Mouse (Mus musculus): ENCODE measurements around the gene Sdcbp2. TPM values are rescaled to one million over a fixed set of nuclear protein-coding genes. Genes with fewer than 3 reads are reported as not detected.

The Sdcbp2 gene
- total RNA-seq, 2 experiments from 2014 or later: 1.6 to 3.2 TPM

DNA sequence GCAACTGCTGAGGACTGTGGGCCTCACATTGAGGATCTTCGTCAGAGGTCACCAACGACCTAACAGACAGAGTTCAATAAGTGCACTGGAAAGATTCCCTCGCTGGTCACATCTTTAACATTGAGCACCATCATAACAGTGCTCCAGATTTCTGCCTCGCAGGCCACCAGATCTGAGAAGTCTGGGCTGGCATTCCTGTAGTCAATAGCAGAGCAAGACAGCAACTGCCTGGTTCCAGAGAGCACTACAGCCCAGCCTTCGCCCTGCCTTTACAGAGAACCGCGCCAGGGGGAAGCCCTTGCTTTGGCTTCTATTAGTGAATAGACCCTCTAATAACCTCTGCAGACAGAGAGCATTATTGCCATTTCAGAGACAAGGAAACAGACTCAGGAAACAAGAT lies 53.9 kb downstream of the Sdcbp2 start:
- DNase-seq: no peak
- intact Hi-C loops (cut with DNase I): no loop called here

DNA sequence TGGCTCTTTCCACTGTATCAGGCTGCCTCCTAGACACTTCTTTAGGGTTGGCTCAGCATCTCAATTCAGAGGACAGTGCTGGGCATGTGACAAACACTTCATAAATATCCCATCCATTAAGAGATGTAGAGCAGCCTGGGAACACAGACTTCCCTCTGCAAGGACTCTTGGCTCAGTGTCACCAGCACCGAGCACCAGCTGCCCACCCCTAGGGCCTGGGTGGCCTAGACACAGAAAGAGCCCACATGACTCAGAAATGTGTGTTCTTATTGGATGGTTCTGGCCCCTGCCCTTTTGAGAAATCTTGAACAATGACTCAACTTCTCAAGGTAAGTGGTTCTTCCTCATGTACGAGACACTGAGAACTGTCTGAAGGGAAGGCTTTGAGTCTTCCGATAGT lies 55.6 kb downstream of the Sdcbp2 start:
- DNase-seq: no peak
- intact Hi-C loops (cut with DNase I): no loop called here

DNA sequence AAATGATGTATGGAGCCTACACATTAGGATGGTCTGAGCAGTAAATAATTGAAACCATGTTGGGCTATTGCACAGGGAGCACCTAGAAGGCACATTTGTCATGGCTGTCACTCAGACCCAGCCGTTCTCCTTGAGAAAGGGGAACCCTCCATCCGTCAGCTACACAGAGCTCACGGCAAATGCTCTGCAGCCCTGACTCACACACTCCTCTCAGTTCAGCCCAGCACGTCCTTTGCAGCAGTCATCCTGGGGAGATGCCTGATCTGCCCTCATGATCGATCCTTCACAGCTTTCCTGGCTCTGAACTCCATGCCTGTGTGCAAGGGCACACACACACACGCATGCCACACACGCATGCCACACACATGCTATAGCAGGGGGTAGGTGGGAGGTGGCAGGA lies 56.9 kb downstream of the Sdcbp2 start:
- DNase-seq: no peak
- intact Hi-C loops (cut with DNase I): no loop called here

DNA sequence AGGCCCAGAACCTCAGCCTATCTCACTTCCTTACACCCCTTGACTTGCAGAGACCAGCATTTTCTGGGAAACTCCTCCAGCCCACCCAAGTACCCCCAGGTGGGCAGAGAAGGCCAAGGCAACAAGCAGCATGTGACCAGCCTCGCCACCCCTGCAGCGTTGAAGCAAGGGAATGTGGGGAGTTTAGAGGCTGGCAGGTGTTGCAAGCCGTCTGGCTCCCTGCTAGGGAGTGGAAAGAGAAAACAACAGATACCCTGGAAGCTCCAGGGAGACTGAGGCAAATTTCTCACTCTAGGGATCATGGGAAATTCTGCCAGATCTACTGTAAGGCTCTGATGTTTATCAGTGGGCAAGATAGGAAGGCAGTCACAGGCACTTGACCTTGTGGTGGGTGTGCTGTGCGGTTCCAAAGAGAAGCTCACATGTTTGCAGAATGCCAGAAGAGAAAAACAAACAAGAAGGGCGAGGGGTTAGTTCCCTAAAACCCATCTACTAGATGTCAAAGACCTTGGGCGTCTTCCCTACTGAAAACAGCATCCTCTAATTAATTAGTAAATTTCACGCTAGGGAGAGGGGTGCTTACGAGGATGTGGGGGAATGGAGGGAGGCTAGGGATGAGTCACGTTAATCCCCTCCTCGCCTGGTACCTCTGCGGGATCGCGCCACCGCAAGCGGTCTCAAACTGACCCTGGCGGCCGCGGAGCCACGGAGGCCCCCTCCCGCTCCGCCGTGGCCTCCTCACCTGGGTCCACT lies 59.2 kb downstream of the Sdcbp2 start:
- intact Hi-C loops (cut with DNase I): loop anchor here (5.0 kb wide), 1 partner anchor 54 kb away; no protein-coding TSS in a partner anchor
- no peak for DNase-seq

DNA sequence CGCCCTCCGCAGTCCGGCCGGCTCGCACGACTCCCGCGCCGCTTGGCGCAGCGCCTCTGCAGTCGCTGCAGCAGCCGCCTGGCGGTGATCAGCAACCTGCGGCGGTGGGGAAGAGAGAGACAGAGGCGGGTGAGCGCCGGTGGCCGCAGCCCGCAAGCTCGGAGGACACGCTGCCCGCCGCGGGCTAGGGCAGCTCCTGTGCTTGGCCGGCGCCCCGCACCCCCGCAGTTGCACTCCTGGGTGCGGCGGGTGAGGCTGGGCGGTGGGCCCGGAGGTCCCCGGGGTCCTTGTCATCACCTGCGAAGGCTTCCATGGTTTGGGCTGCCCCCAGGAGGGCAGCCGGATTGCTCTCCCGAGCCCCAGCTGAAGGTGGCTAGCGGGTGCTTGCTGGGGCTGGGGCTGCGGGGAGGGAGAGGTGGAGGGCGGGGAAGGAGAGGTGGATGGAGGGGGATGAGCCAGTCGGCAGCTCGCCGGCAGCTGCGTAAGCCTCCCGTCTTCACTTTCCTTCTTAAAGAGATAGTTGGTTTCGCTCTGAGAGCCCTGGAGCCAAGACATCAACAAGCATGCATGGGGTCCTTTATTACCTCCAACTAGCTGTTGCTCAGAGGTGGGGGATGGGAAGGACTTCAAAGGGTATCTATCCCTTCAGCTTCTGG lies 59.9 kb downstream of the Sdcbp2 start, which contains the start of gene Snph:
Gene Snph, minus strand, starts transcription at position 435 of the 656 bp plus-strand sequence.
- intact Hi-C loops (cut with DNase I): loop anchor here (5.0 kb wide), 1 partner anchor 55 kb away; no protein-coding TSS in a partner anchor
- peak; percentile 57 to 61 for DNase-seq

DNA sequence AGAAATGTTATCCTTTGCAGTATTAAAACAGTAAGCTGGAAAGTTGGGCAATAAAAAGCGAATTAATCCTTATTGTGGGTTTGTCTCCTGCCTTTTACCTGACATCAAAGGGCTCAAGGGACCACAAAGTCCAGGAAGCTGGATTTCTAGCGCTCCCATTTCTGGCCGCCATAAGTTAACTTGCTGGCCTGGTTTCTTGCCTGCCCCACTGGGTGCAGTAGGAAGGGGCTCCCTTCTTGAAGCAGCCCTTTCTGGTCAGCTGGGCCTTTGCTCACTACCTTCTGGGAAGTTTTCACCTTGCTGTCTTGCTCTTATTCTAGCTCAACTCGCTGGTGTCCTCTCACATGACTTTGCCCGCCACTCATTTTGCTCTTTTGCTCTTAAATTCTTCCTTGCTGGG lies 60.6 kb downstream of the Sdcbp2 start:
- intact Hi-C loops (cut with DNase I): loop anchor here (5.0 kb wide), 1 partner anchor 56 kb away; no protein-coding TSS in a partner anchor
- no peak for DNase-seq

DNA sequence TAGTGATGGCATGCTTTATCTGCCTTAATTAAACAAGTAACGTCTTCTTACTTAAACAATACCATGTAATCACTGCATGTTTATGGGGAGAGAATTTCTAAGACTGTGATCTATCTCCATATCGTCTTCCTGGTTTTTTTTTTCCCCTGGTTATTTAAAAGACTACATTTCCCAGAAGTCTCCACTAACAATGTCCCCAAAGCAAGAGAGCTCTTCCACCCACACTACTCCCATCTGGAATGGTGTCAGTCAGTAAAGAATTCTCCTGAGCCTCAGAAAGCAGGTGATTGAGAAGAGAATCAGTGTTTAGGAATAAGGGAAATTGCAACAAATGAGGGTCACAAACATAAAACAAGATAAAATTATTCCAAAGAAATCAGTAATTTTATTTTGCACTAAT lies 62.5 kb downstream of the Sdcbp2 start:
- no peak for DNase-seq
- intact Hi-C loops (cut with DNase I): loop anchor here (5.0 kb wide), 1 partner anchor 58 kb away; no protein-coding TSS in a partner anchor

DNA sequence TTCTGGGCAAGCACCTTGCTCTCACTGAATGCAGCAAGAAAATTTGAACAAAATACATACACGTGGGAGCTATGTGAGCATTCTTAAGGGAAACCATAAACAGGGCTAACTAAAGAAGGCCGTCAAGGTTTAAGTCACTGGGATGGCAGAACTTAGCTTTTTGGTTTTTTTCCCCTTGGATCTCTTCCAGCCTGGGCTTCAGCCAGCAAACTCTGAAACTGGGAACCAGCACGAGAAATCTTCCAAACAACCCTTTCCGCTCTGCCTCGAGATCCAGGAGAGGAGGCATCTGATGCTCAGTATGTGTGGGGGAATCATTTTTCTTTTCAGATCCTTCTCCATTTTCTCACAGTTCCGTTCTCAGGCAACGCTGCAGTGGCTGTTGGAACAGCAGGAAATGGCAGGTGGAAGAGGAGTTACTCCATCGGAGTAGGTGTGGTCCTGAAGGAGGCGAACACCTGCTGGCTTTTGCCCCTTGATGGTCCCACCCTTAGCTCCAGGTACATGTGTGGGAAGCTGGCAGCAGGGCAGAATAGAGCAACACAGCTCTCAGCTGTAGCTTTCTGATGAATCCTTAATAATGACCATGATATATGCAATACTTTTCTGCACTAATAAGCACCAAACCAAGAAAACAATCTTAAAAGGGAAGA lies 63.1 kb downstream of the Sdcbp2 start:
- no peak for DNase-seq
- intact Hi-C loops (cut with DNase I): no loop called here

DNA sequence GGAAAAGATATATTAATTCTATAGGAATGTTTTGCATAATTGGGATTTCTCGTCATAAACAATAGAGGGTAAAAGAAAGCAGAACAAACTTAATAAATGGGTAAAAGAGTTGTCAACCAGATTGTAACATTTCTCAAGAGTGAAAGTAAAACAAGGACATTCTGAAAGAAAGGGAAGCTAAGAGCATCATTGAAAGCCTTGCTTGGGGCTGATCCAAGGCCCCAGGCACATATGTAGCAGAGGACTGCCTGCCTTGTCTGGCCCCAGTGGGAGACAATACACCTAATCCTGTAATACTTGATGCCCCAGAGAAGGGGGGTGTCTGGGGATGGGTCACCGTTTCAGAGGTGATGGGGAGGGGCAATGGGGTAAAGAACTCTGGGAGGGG lies 63.6 kb downstream of the Sdcbp2 start:
- no peak for DNase-seq
- intact Hi-C loops (cut with DNase I): no loop called here

Other genes starting within 250 kb of the Sdcbp2 start
- gene 4921509C19Rik, start 96.5 kb upstream of the Sdcbp2 start, total RNA-seq (2021): not detected
- gene Nsfl1c, start 78.4 kb upstream of the Sdcbp2 start, total RNA-seq (2021): 100 to 1,000 TPM in 1 of 2 experiments, 10 to 100 TPM in 1; 93.3 to 102 TPM
- 100 to 1,000 TPM; 377 to 378 TPM for gene Fkbp1a, start 30.1 kb upstream of the Sdcbp2 start, total RNA-seq (2021)
- gene Snph, start 60.0 kb downstream of the Sdcbp2 start, total RNA-seq (2021): 1 to 10 TPM; 2.3 to 3.1 TPM
- gene Rad21l, start 95.9 kb downstream of the Sdcbp2 start, total RNA-seq (2021): not detected
- 1 to 10 TPM; 3.1 to 4.5 TPM for gene Tmem74b, start 129.4 kb downstream of the Sdcbp2 start, total RNA-seq (2021)
- gene Psmf1, start 171.6 kb downstream of the Sdcbp2 start, total RNA-seq (2021): 10 to 100 TPM; 31.6 to 33.5 TPM